Mouse (Mus musculus) left cerebral cortex, postnatal 25 days (tissue): ENCODE data around the gene Prrx2. TPM values are rescaled to one million over a fixed set of nuclear protein-coding genes. Genes with fewer than 3 reads are reported as not detected.

Source experiments
- DNase-seq, 2 experiments: peaks; one replicate each; pipeline ENCODE4 v3.0.0; 2022; ENCODE audit warnings: low spot score in 2 of 2, mixed read lengths in 1 of 2
- intact Hi-C: fragments of 180-260 bp; cut with DNase I; formaldehyde crosslinking; loops from one replicate; pipeline ENCODE4 v1.15.1; 2025
- total RNA-seq, 2 experiments: library from RNA; stranded (reverse); gene quantifications; 2 replicates each; pipeline ENCODE4 v1.2.3; 2021

Prrx2 gene
- total RNA-seq, 2 experiments from 2014 or later: 1.3 to 2.4 TPM

- peak; percentile 51 to 63 for DNase-seq
- intact Hi-C loops: no loop called here
These were observed 22.3 kb downstream of the Prrx2 start for GRCm38 (mm10) chr2:30857076-30857475.

- intact Hi-C loops: no loop called here
- DNase-seq: no peak
These were observed 25.0 kb downstream of the Prrx2 start for GRCm38 (mm10) chr2:30859782-30860181.

- DNase-seq: no peak
- intact Hi-C loops: no loop called here
These were observed 27.3 kb downstream of the Prrx2 start for GRCm38 (mm10) chr2:30862081-30862480.

GRCm38 (mm10) chr2:30863574-30863973, 28.8 kb downstream of the Prrx2 start:
- DNase-seq: no peak
- intact Hi-C loops: no loop called here

GRCm38 (mm10) chr2:30864968-30865381, 30.2 kb downstream of the Prrx2 start:
- intact Hi-C loops: no loop called here
- no peak for DNase-seq

GRCm38 (mm10) chr2:30865426-30865825, 30.7 kb downstream of the Prrx2 start:
- intact Hi-C loops: no loop called here
- DNase-seq: no peak

GRCm38 (mm10) chr2:30870863-30871262, 36.1 kb downstream of the Prrx2 start:
- peak in 1 of 2 experiments; percentile 51 for DNase-seq
- intact Hi-C loops: no loop called here

- DNase-seq: no peak
- intact Hi-C loops: no loop called here
These were observed 37.9 kb downstream of the Prrx2 start for GRCm38 (mm10) chr2:30872669-30873068.

GRCm38 (mm10) chr2:30874445-30874844, 39.7 kb downstream of the Prrx2 start:
- DNase-seq: no peak

GRCm38 (mm10) chr2:30875096-30875495, 40.3 kb downstream of the Prrx2 start:
- intact Hi-C loops: no loop called here

More at GRCm38 (mm10) chr2:30874445-30874844, 39.7 kb downstream of the Prrx2 start:
- intact Hi-C loops: no loop called here

GRCm38 (mm10) chr2:30875621-30876432, 41.1 kb downstream of the Prrx2 start:
- peak in 1 of 2 experiments; percentile 15 for DNase-seq
- intact Hi-C loops: no loop called here

More at GRCm38 (mm10) chr2:30875096-30875495, 40.3 kb downstream of the Prrx2 start:
- no peak for DNase-seq

GRCm38 (mm10) chr2:30879481-30879880, 44.7 kb downstream of the Prrx2 start:
- intact Hi-C loops: no loop called here
- DNase-seq: no peak

- no peak for DNase-seq
- intact Hi-C loops: no loop called here
These were observed 46.4 kb downstream of the Prrx2 start for GRCm38 (mm10) chr2:30881215-30881614.

- DNase-seq: no peak
- intact Hi-C loops: no loop called here
These were observed 50.1 kb downstream of the Prrx2 start for GRCm38 (mm10) chr2:30884852-30885373.

- intact Hi-C loops: no loop called here
- peak; percentile 59 to 89 for DNase-seq
These were observed 50.8 kb downstream of the Prrx2 start for GRCm38 (mm10) chr2:30885453-30886163.

GRCm38 (mm10) chr2:30891002-30891401, 56.2 kb downstream of the Prrx2 start:
- DNase-seq: peak; percentile 28 to 43
- intact Hi-C loops: loop anchor here (2.0 kb wide), 1 partner anchor 44 kb away; no protein-coding TSS in a partner anchor

GRCm38 (mm10) chr2:30893399-30893798, 58.6 kb downstream of the Prrx2 start:
- intact Hi-C loops: no loop called here
- no peak for DNase-seq

- intact Hi-C loops: no loop called here
- no peak for DNase-seq
These were observed 59.2 kb downstream of the Prrx2 start for GRCm38 (mm10) chr2:30893946-30894345.

- intact Hi-C loops: no loop called here
- DNase-seq: no peak
These were observed 62.5 kb downstream of the Prrx2 start for GRCm38 (mm10) chr2:30897291-30897690.

- no peak for DNase-seq
- intact Hi-C loops: no loop called here
These were observed 64.8 kb downstream of the Prrx2 start for GRCm38 (mm10) chr2:30899397-30900069.
